ENCODE assay signal across 12 mouse cellular contexts in the genomic region with DNA sequence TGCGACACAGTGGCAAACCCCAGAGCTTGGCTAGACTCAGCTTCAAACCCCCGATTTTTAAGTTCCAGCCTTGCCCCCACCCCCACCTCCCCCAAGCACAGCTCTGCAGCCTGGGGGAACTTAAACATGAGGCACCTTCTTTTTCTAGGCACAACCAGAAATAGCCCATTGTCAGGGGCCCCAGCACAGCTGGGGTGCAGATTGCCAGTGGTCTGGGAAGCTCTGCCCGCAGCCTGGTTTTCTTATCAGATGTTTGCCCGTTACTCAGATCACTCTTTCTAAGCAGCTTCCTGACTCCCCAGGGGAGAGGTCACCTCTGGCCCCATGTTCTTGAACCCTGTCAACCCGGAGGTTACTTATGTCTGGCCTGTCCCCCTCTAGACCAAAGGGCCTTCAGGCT. TPM values are rescaled to one million over a fixed set of nuclear protein-coding genes. Genes with fewer than 3 reads are reported as not detected.
A peak's percentile ranks its signal among the peaks of the same experiment; 100 is the strongest.
DNase-seq lines count a peak whose midpoint lies in the region; ATAC-seq and TF ChIP-seq lines count a peak whose summit lies in the region.
"Had no signal": no experiment of that assay in that cellular context is flagged by ENCODE, and none has a peak within 500 bp of the region (broad histone marks: within the 10 kb centered on the region; RNA-seq: fewer than 3 reads in every experiment).

No protein-coding gene starts in this region.

- H3K4me2 ChIP-seq in kidney, embryonic 15.5 days = peak overlapping the region; percentile 90; the same call in 1 of the 2 replicates
- H3K4me2 ChIP-seq in forebrain, postnatal 0 days (ENCODE audit: low read depth) = peak overlapping the region; percentile 73
- H3K4me2 ChIP-seq in midbrain, embryonic 15.5 days = peak overlapping the region; percentile 85

- no peak overlapping the region for H3K27ac ChIP-seq in kidney, embryonic 15.5 days
- peak overlapping the region; percentile 52; the same call in 1 of the 2 replicates for H3K27ac ChIP-seq in embryonic facial prominence, embryonic 10.5 days (replicated peaks)
- 0 out of 2 replicates have a peak overlapping the region, but pooled peaks have one; percentile 42 for H3K27ac ChIP-seq in forebrain, postnatal 0 days (ENCODE audit: low read depth, low read length)
- no peak overlapping the region for H3K27ac ChIP-seq in midbrain, embryonic 15.5 days

- peaks cover 46% of the 10 kb centered on the region for H3K27me3 ChIP-seq in kidney, embryonic 15.5 days
- H3K27me3 ChIP-seq in embryonic facial prominence, embryonic 10.5 days (replicated peaks; ENCODE audit: low read depth, poor library complexity, severe bottlenecking) = peaks cover 43% of the 10 kb centered on the region
- H3K27me3 ChIP-seq in forebrain, postnatal 0 days (ENCODE audit: insufficient read depth, low read length) = no peaks in the 10 kb centered on the region
- H3K27me3 ChIP-seq in midbrain, embryonic 15.5 days (replicated peaks) = no peaks in the 10 kb centered on the region

- TF ChIP-seq CTCF in forebrain, postnatal 0 days (IDR thresholded peaks at IDR 0.05; ENCODE audit: low read depth) = no peak

- peaks cover 19% of the 10 kb centered on the region for H3K4me1 ChIP-seq in kidney, embryonic 15.5 days
- H3K4me1 ChIP-seq in embryonic facial prominence, embryonic 10.5 days = peaks cover 27% of the 10 kb centered on the region
- H3K4me1 ChIP-seq in forebrain, postnatal 0 days (ENCODE audit: insufficient read depth) = peaks cover 4% of the 10 kb centered on the region
- H3K4me1 ChIP-seq in midbrain, embryonic 15.5 days = peaks cover 23% of the 10 kb centered on the region

- WGBS in kidney, embryonic 15.5 days = 11% methylated on average over 5 of the region's 5 CpGs
- WGBS in embryonic facial prominence, embryonic 10.5 days = 16% methylated on average over 5 of the region's 5 CpGs
- WGBS in forebrain, postnatal 0 days = 37% methylated on average over 5 of the region's 5 CpGs
- WGBS in midbrain, embryonic 15.5 days = 23% methylated on average over 5 of the region's 5 CpGs

- no peaks in the 10 kb centered on the region for H3K9me3 ChIP-seq in kidney, embryonic 15.5 days (replicated peaks)
- no peaks in the 10 kb centered on the region for H3K9me3 ChIP-seq in embryonic facial prominence, embryonic 10.5 days
- H3K9me3 ChIP-seq in forebrain, postnatal 0 days (ENCODE audit: low read length) = no peaks in the 10 kb centered on the region
- H3K9me3 ChIP-seq in midbrain, embryonic 15.5 days = no peaks in the 10 kb centered on the region

- H3K4me3 ChIP-seq in kidney, embryonic 15.5 days (replicated peaks) = 0 out of 2 replicates have a peak overlapping the region, but pooled peaks have one; percentile 51
- H3K4me3 ChIP-seq in embryonic facial prominence, embryonic 10.5 days = peak overlapping the region; percentile 66
- H3K4me3 ChIP-seq in forebrain, postnatal 0 days (ENCODE audit: low read depth, low read length) = peak overlapping the region; percentile 68
- peak overlapping the region; percentile 83 for H3K4me3 ChIP-seq in midbrain, embryonic 15.5 days

- H3K9ac ChIP-seq in kidney, embryonic 15.5 days = no peak overlapping the region
- H3K9ac ChIP-seq in forebrain, postnatal 0 days = peak overlapping the region; percentile 80
- peak overlapping the region; percentile 82 for H3K9ac ChIP-seq in midbrain, embryonic 15.5 days

- DNase-seq in kidney, adult 18-20 months = no peak
- DNase-seq in embryonic facial prominence, embryonic 10.5 days (ENCODE audit: low spot score) = no peak
- DNase-seq in forebrain, postnatal 0 days = no peak
- DNase-seq in frontal cortex, postnatal 36 days (ENCODE audit: low spot score in 2 of 2) = no peak
- no peak for DNase-seq in cerebellum, adult 11 months
- no peak for DNase-seq in adrenal gland, adult (ENCODE audit: inconsistent age in 2 of 2, low spot score in 1 of 2)

- no peaks in the 10 kb centered on the region for H3K36me3 ChIP-seq in kidney, embryonic 15.5 days
- H3K36me3 ChIP-seq in embryonic facial prominence, embryonic 10.5 days (replicated peaks) = no peaks in the 10 kb centered on the region
- no peaks in the 10 kb centered on the region for H3K36me3 ChIP-seq in forebrain, postnatal 0 days (ENCODE audit: insufficient read depth)
- no peaks in the 10 kb centered on the region for H3K36me3 ChIP-seq in midbrain, embryonic 15.5 days (replicated peaks)

- ATAC-seq in kidney, embryonic 15.5 days (replicated peaks; ENCODE audit: low FRiP score) = no peak
- ATAC-seq in forebrain, postnatal 0 days = no peak
- ATAC-seq in midbrain, embryonic 15.5 days (replicated peaks) = no peak
- ATAC-seq: intestine, embryonic 16.5 days had no signal

RNA-seq across cellular contexts. Expression of a gene that starts 1.1 kb away (rescaled TPM):
- polyA plus RNA-seq in kidney, embryonic 15.5 days (2015; fragmentation: Nextera tagmentation; extraction: Ambion mirVana) = 0.99 and 1.5 TPM in 2 replicates
- polyA plus RNA-seq in embryonic facial prominence, embryonic 10.5 days (2016; fragmentation: Nextera tagmentation; extraction: Ambion mirVana) = 5.2 and 6.9 TPM in 2 replicates
- total RNA-seq in forebrain, postnatal 0 days (2014; rRNA removed) = 29.3 and 38.7 TPM in 2 replicates
- polyA plus RNA-seq in forebrain, postnatal 0 days (2015; fragmentation: Nextera tagmentation; extraction: Ambion mirVana) = 42.5 and 62.5 TPM in 2 replicates
- polyA plus RNA-seq in midbrain, embryonic 15.5 days (2015; fragmentation: Nextera tagmentation; extraction: Ambion mirVana) = 55.5 and 55.7 TPM in 2 replicates
- total RNA-seq: megakaryocyte progenitor cell, adult 5-6 weeks had no signal

RNA-seq across cellular contexts. Expression of a gene that starts 19.9 kb away (rescaled TPM):
- 973 and 1,016 TPM in 2 replicates for polyA plus RNA-seq in kidney, embryonic 15.5 days (2015; fragmentation: Nextera tagmentation; extraction: Ambion mirVana)
- polyA plus RNA-seq in embryonic facial prominence, embryonic 10.5 days (2016; fragmentation: Nextera tagmentation; extraction: Ambion mirVana) = 906 and 913 TPM in 2 replicates
- total RNA-seq in forebrain, postnatal 0 days (2014; rRNA removed) = 1,348 and 1,517 TPM in 2 replicates
- polyA plus RNA-seq in forebrain, postnatal 0 days (2015; fragmentation: Nextera tagmentation; extraction: Ambion mirVana) = 502 and 620 TPM in 2 replicates
- polyA plus RNA-seq in midbrain, embryonic 15.5 days (2015; fragmentation: Nextera tagmentation; extraction: Ambion mirVana) = 417 and 421 TPM in 2 replicates

RNA-seq across cellular contexts. Expression of a gene that starts 21.4 kb away (rescaled TPM):
- not detected in 2 replicates for polyA plus RNA-seq in kidney, embryonic 15.5 days (2015; fragmentation: Nextera tagmentation; extraction: Ambion mirVana)
- not detected in 2 replicates for polyA plus RNA-seq in embryonic facial prominence, embryonic 10.5 days (2016; fragmentation: Nextera tagmentation; extraction: Ambion mirVana)
- not detected in 2 replicates for total RNA-seq in forebrain, postnatal 0 days (2014; rRNA removed)
- not detected in 2 replicates for polyA plus RNA-seq in forebrain, postnatal 0 days (2015; fragmentation: Nextera tagmentation; extraction: Ambion mirVana)
- polyA plus RNA-seq in midbrain, embryonic 15.5 days (2015; fragmentation: Nextera tagmentation; extraction: Ambion mirVana) = not detected in 2 replicates
- total RNA-seq: left cerebral cortex, postnatal 36 days; megakaryocyte progenitor cell, adult 5-6 weeks had no signal
- polyA plus RNA-seq: brain, embryonic 14.5 days; intestine, embryonic 16.5 days had no signal

RNA-seq across cellular contexts. Expression of a gene that starts 33.1 kb away (rescaled TPM):
- 75.2 and 81.5 TPM in 2 replicates for polyA plus RNA-seq in kidney, embryonic 15.5 days (2015; fragmentation: Nextera tagmentation; extraction: Ambion mirVana)
- 85.5 and 87.8 TPM in 2 replicates for polyA plus RNA-seq in embryonic facial prominence, embryonic 10.5 days (2016; fragmentation: Nextera tagmentation; extraction: Ambion mirVana)
- 324 and 329 TPM in 2 replicates for total RNA-seq in forebrain, postnatal 0 days (2014; rRNA removed)
- 249 TPM in 2 replicates for polyA plus RNA-seq in forebrain, postnatal 0 days (2015; fragmentation: Nextera tagmentation; extraction: Ambion mirVana)
- 251 and 274 TPM in 2 replicates for polyA plus RNA-seq in midbrain, embryonic 15.5 days (2015; fragmentation: Nextera tagmentation; extraction: Ambion mirVana)

Comparison
In these comparisons a context has a peak if more than half of its experiments do, and no peak if none do; other contexts are left out.
1. H3K27ac ChIP-seq: peak in embryonic facial prominence, embryonic 10.5 days (single experiment) and forebrain, postnatal 0 days (single experiment); none in kidney, embryonic 15.5 days (single experiment) and midbrain, embryonic 15.5 days (single experiment).
2. Peak in every context shown above with its lines, with median percentiles within 50 percentile points of each other: H3K4me2 ChIP-seq and H3K4me3 ChIP-seq.